Mouse (Mus musculus): Measurements from ENCODE around the gene Asphd1.

Gene Asphd1

GRCm38 (mm10) chr7:126949403-126949792 is at the start of gene Asphd1:
Asphd1 (minus strand) TSS chr7:126949582.
- ATAC-seq (ENCODE audit: low TSS enrichment) = peak; percentile 14

GRCm38 (mm10) chr7:126996449-126996848 is 47.1 kb upstream of the Asphd1 start:
- ATAC-seq (ENCODE audit: low TSS enrichment) = no peak

- ATAC-seq (ENCODE audit: low TSS enrichment) = no peak
Observed at GRCm38 (mm10) chr7:126988816-126989215, 39.4 kb upstream of the Asphd1 start.

GRCm38 (mm10) chr7:126986319-126986718 is 36.9 kb upstream of the Asphd1 start:
- peak; percentile 47; the same call in 1 of the 2 replicates for ATAC-seq (ENCODE audit: low TSS enrichment)

GRCm38 (mm10) chr7:126984667-126985444 is 35.5 kb upstream of the Asphd1 start:
- ATAC-seq (ENCODE audit: low TSS enrichment) = peak; percentile 85

GRCm38 (mm10) chr7:126983113-126983512 is 33.7 kb upstream of the Asphd1 start:
- no peak for ATAC-seq (ENCODE audit: low TSS enrichment)

- no peak for ATAC-seq (ENCODE audit: low TSS enrichment)
Observed at GRCm38 (mm10) chr7:126982054-126982453, 32.7 kb upstream of the Asphd1 start.

- no peak for ATAC-seq (ENCODE audit: low TSS enrichment)
Observed at GRCm38 (mm10) chr7:126981601-126982000, 32.2 kb upstream of the Asphd1 start.

GRCm38 (mm10) chr7:126978841-126979240 is 29.5 kb upstream of the Asphd1 start:
- ATAC-seq (ENCODE audit: low TSS enrichment) = no peak

GRCm38 (mm10) chr7:126976878-126977459 is 27.6 kb upstream of the Asphd1 start:
- ATAC-seq (ENCODE audit: low TSS enrichment) = no peak

GRCm38 (mm10) chr7:126975950-126976866 is 26.8 kb upstream of the Asphd1 start, which contains the start of gene Cdiptos:
Cdiptos (minus strand) TSS chr7:126976098.
- peak; percentile 93 for ATAC-seq (ENCODE audit: low TSS enrichment)

GRCm38 (mm10) chr7:126975893-126975949 is 26.3 kb upstream of the Asphd1 start, which contains the start of gene Cdipt:
Cdipt (plus strand) TSS chr7:126975914.
- no peak for ATAC-seq (ENCODE audit: low TSS enrichment)

- ATAC-seq (ENCODE audit: low TSS enrichment) = 0 out of 2 replicates have a peak, but pooled peaks have one; percentile 5
Observed at GRCm38 (mm10) chr7:126975493-126975892, 26.1 kb upstream of the Asphd1 start.

- no peak for ATAC-seq (ENCODE audit: low TSS enrichment)
Observed at GRCm38 (mm10) chr7:126967361-126967760, 18.0 kb upstream of the Asphd1 start.

GRCm38 (mm10) chr7:126965568-126965967 is 16.2 kb upstream of the Asphd1 start:
- ATAC-seq (ENCODE audit: low TSS enrichment) = no peak

- ATAC-seq (ENCODE audit: low TSS enrichment) = no peak
Observed at GRCm38 (mm10) chr7:126963548-126964286, 14.3 kb upstream of the Asphd1 start.

GRCm38 (mm10) chr7:126961965-126962364 is 12.6 kb upstream of the Asphd1 start:
- ATAC-seq (ENCODE audit: low TSS enrichment) = peak; percentile 60; the same call in 1 of the 2 replicates

GRCm38 (mm10) chr7:126961095-126961494 is 11.7 kb upstream of the Asphd1 start:
- peak; percentile 61; the same call in 1 of the 2 replicates for ATAC-seq (ENCODE audit: low TSS enrichment)

- no peak for ATAC-seq (ENCODE audit: low TSS enrichment)
Observed at GRCm38 (mm10) chr7:126959780-126960179, 10.4 kb upstream of the Asphd1 start.

- ATAC-seq (ENCODE audit: low TSS enrichment) = no peak
Observed at GRCm38 (mm10) chr7:126955125-126955524, 5.7 kb upstream of the Asphd1 start.

GRCm38 (mm10) chr7:126952646-126953045 is 3.3 kb upstream of the Asphd1 start:
- ATAC-seq (ENCODE audit: low TSS enrichment) = no peak

- no peak for ATAC-seq (ENCODE audit: low TSS enrichment)
Observed at GRCm38 (mm10) chr7:126951741-126952140, 2.4 kb upstream of the Asphd1 start.
